Mouse (Mus musculus) frontal cortex, postnatal 36 days (tissue): Measurements from ENCODE around the gene Acvr2b.
A peak's percentile ranks its signal among the peaks of the same experiment; 100 is the strongest.

Experiments used
- DNase-seq, 2 experiments: peaks; one replicate each; pipeline ENCODE4 v3.0.0; 2022; ENCODE audit warnings: low spot score in 2 of 2

Acvr2b gene

GRCm38 (mm10) chr9:119408898-119409664 lies 7.2 kb downstream of the Acvr2b start:
- DNase-seq: no peak

- DNase-seq: no peak
Observed at GRCm38 (mm10) chr9:119409864-119410263, 7.9 kb downstream of the Acvr2b start.

GRCm38 (mm10) chr9:119418025-119418424 lies 16.1 kb downstream of the Acvr2b start:
- DNase-seq: no peak

GRCm38 (mm10) chr9:119419852-119420438 lies 18.0 kb downstream of the Acvr2b start:
- DNase-seq: no peak

- no peak for DNase-seq
Observed at GRCm38 (mm10) chr9:119425217-119425975, 23.5 kb downstream of the Acvr2b start.

GRCm38 (mm10) chr9:119425976-119426415 lies 24.1 kb downstream of the Acvr2b start:
- DNase-seq: no peak

GRCm38 (mm10) chr9:119426483-119426882 lies 24.6 kb downstream of the Acvr2b start:
- no peak for DNase-seq

- peak; percentile 68 to 85 for DNase-seq
Observed at GRCm38 (mm10) chr9:119430311-119430710, 28.4 kb downstream of the Acvr2b start.

- no peak for DNase-seq
Observed at GRCm38 (mm10) chr9:119435855-119436254, 33.9 kb downstream of the Acvr2b start.

- no peak for DNase-seq
Observed at GRCm38 (mm10) chr9:119438065-119438464, 36.1 kb downstream of the Acvr2b start.

GRCm38 (mm10) chr9:119438498-119439000 lies 36.6 kb downstream of the Acvr2b start:
- peak in 1 of 2 experiments; percentile 39 for DNase-seq

GRCm38 (mm10) chr9:119444738-119445429 lies 43.0 kb downstream of the Acvr2b start, which contains the start of gene Exog:
Gene Exog (plus strand): TSS chr9:119444943.
- DNase-seq: peak; percentile 98 to 99

- DNase-seq: no peak
Observed at GRCm38 (mm10) chr9:119445737-119446136, 43.8 kb downstream of the Acvr2b start.

- no peak for DNase-seq
Observed at GRCm38 (mm10) chr9:119455967-119456366, 54.0 kb downstream of the Acvr2b start.

GRCm38 (mm10) chr9:119457122-119457521 lies 55.2 kb downstream of the Acvr2b start:
- DNase-seq: no peak

GRCm38 (mm10) chr9:119460410-119460809 lies 58.5 kb downstream of the Acvr2b start:
- DNase-seq: peak; percentile 69 to 84

GRCm38 (mm10) chr9:119465056-119465455 lies 63.1 kb downstream of the Acvr2b start:
- DNase-seq: no peak

GRCm38 (mm10) chr9:119465595-119465994 lies 63.7 kb downstream of the Acvr2b start:
- DNase-seq: no peak

GRCm38 (mm10) chr9:119469691-119470353 lies 67.9 kb downstream of the Acvr2b start:
- no peak for DNase-seq

- no peak for DNase-seq
Observed at GRCm38 (mm10) chr9:119472412-119472918, 70.5 kb downstream of the Acvr2b start.

- DNase-seq: no peak
Observed at GRCm38 (mm10) chr9:119473011-119473410, 71.1 kb downstream of the Acvr2b start.
